Mouse (Mus musculus) liver, adult (tissue): ENCODE results near the gene Samd15.

Experiments used
- GATA4 ChIP-seq: IDR thresholded peaks from 2 replicates; pipeline ENCODE4 v1.6.1; 2014; ENCODE audit warnings: mild to moderate bottlenecking, low read length; ENCODE audit not compliant: insufficient replicate concordance

The Samd15 gene

GRCm38 (mm10) chr12:87217596-87217995 is 18.1 kb downstream of the Samd15 start:
- TF ChIP-seq GATA4: no peak

- TF ChIP-seq GATA4: no peak
These were observed 19.8 kb downstream of the Samd15 start for GRCm38 (mm10) chr12:87219362-87219761.

DNA sequence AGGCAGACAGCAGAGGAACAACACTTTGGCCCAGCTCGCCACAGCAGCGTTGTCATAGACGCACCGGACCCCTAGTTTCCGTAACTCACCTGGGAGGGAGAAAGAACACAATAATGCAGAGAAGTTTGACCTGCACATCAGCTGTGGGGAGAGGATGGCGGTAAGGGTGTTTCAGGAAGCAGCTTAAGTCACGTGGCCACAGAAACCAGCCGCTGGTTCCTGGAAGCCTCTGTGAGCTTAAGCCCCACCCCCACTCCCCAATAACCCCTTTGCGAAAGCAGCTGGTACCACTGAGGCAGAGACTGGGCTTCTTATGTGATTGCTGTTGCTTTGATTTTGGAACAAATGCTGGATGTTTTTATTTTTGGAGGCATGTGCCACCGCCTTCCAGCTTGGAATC is 25.4 kb downstream of the Samd15 start:
- no peak for TF ChIP-seq GATA4

DNA sequence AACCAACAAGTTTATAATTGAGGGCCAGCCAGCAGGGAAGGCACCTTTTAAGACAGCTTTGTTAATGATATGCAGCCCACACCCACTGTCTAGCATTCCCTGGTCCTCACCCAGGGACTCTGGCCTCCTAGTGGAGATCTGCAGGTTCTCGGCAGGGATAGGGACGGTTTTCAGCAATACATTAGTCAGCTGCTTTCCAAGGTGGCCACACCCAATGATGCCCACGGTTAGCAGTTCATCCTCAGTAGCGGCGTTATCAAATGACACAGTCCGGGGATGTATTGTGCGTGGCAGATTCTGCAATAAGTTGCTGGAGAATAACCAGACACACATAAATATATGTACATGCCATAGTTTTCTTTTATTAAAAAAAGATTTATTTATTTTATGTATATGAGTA is 27.3 kb downstream of the Samd15 start:
- no peak for TF ChIP-seq GATA4

DNA sequence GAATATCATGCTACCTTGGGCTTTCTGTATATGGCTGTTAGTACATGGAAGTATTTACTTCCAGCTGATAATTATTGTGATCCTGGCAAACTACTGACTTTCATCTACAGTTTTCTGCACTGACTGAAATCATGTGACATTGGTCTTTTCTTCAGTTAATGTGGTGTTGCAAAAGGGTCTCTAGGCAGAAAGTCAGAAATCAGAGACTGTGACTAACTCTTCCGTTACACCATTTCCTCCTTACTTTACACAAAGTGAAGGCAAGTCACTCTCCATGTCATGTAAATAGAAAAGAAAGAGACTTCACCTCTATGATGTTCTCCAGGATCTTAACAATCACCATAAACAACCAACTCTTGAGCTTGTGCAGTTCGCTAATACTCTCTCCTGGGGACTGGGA is 30.1 kb downstream of the Samd15 start:
- TF ChIP-seq GATA4: no peak

GRCm38 (mm10) chr12:87230379-87230895 is 30.9 kb downstream of the Samd15 start:
- no peak for TF ChIP-seq GATA4

- TF ChIP-seq GATA4: no peak
These were observed 37.5 kb downstream of the Samd15 start for GRCm38 (mm10) chr12:87236882-87237483.

DNA sequence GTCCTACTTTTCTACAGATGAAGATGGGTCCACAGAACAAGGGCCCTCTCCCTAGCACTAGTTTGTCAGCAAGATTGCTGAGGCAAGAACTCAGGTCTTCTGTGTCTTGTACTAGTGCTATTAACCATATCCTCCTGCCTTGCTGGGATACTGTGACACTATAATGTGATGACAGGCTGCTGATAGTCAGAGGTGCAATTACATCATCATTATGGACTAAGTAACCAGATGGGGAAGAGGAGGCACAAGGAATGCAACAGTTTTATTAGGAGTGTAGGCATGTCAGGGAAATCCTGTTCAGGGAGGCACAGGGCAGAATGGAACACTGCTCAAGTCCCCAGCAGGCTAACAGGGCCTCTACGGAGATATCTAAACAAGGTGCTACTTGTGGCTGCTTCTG is 39.1 kb downstream of the Samd15 start, which contains the start of gene Noxred1:
Gene Noxred1, minus strand, starts transcription at position 101 of the 400 bp plus-strand sequence.
- TF ChIP-seq GATA4: no peak

DNA sequence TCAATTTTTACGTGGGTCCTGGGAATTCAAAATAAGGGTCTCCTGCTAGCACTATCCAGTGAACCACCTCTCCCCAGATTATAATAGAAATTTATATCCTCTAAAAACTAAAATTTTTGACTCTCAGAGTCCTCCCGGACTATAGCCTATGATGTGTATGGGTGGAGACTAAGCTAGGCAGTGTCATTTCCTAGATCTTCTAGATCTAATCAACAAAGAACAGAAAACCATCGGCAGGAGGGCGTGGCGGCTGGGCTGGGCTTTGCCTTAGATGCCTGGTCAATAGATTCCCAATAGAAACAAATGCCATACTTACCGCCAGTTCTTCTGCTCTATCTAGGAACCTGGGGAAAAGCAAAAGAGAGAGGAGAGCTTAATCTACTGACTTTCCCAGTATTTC is 50.6 kb downstream of the Samd15 start:
- no peak for TF ChIP-seq GATA4

DNA sequence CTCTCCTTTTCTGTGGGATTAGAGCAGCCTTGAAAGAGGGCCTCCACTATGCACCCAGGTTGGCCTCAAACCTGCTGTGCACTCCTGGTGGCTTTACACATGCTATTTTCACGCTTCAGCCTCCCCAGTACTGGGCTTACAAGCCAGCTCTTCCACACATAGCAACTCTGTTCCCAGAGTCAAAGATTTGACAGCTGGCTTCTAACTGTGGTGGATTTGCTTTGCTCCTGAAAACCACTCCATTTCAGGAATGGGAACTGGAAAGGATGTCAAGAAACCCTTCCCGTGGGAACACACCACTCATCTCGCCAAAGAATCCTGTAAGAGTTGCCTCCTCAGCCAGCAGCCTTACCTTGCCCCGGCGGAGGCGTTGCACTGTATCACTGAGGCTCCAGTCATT is 54.4 kb downstream of the Samd15 start:
- no peak for TF ChIP-seq GATA4

GRCm38 (mm10) chr12:87256629-87257028 is 57.1 kb downstream of the Samd15 start:
- no peak for TF ChIP-seq GATA4

GRCm38 (mm10) chr12:87260562-87260961 is 61.0 kb downstream of the Samd15 start:
- TF ChIP-seq GATA4: no peak
